Mouse (Mus musculus): ENCODE results near the gene Plekhm3. TPM values are rescaled to one million over a fixed set of nuclear protein-coding genes. Genes with fewer than 3 reads are reported as not detected.

The Plekhm3 gene
- total and polyA plus RNA-seq, 2 experiments from 2014 or later = 5.3 to 13.2 TPM

DNA sequence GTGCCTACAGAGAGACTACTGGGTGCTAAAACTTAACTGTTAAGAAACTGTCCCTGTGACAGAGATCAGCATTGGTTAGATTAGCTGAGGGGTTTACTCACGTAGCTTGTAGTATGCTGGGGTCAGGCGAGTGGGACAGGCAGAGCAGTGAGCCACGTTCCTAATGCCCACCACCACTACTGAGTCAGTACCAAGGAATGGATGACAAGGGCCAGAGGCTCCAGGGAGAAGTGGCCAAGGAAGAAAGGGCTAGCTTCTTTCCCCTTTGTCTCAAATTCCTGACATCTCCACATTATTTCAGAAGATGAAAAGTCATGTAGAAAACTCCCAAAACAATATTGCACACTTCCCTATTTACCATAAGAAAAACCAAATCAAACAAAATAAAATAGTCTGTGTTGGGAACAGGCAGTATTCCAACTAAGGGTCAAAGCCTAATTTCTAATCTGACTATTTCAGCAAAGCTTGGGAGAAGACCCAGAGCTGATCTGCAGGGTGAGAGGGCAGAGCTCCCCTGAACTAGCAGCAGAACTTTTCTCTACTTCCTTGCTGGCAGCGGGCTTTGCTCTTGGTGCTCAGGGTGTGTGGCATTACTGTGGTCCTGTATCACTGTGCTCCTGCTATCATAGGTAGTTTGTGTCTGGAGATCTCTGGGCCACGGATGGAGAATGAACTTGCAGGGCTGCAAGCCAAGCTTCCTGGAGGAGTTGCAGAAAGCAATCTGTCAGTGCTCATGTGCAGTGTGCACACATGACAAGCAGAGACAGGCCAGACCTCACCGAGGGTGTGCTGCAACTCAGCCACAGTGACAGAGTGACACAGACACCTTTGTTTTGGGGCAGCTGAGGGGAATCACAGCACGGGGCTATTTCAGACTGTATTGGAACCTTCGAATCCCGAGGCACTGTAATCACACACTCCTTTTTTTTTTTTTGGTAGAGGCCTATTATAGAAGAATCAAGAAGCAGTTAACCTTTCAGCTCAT is 165.5 kb downstream of the Plekhm3 start:
- Histone ChIP-seq H3K27me3 (ENCODE audit: insufficient read depth, low read length) (no peaks in the 10 kb centered on the region), H3K4me1 (ENCODE audit: insufficient read depth) (0 out of 2 replicates have a peak, but pooled peaks cover 17% of the 10 kb centered on the region), H3K36me3 (ENCODE audit: insufficient read depth) (peaks cover 9% of the 10 kb centered on the region; the same call in 1 of the 2 replicates), H3K9ac (no peak overlapping the region), H3K9me3 (ENCODE audit: low read length) (no peaks in the 10 kb centered on the region), H3K4me2 (ENCODE audit: low read depth) (no peak overlapping the region), H3K4me3 (ENCODE audit: low read depth, low read length) (no peak overlapping the region), H3K27ac (ENCODE audit: low read depth, low read length) (0 out of 2 replicates have a peak overlapping the region, but pooled peaks have one; percentile 54)
- DNase-seq (no peak), ATAC-seq (peak; percentile 47)
- 39% methylated on average over 9 of the region's 9 CpGs for WGBS
- TF ChIP-seq CTCF (IDR thresholded peaks at IDR 0.05; ENCODE audit: low read depth) = no peak

GRCm38 (mm10) chr1:64787701-64788515 is 168.7 kb downstream of the Plekhm3 start:
- Histone ChIP-seq H3K9me3 (ENCODE audit: low read length) (no peaks in the 10 kb centered on the region), H3K4me3 (ENCODE audit: low read depth, low read length) (no peak overlapping the region), H3K4me1 (ENCODE audit: insufficient read depth) (0 out of 2 replicates have a peak, but pooled peaks cover 17% of the 10 kb centered on the region), H3K9ac (no peak overlapping the region), H3K4me2 (ENCODE audit: low read depth) (no peak overlapping the region), H3K27ac (ENCODE audit: low read depth, low read length) (no peak overlapping the region), H3K27me3 (ENCODE audit: insufficient read depth, low read length) (no peaks in the 10 kb centered on the region), H3K36me3 (ENCODE audit: insufficient read depth) (no peaks in the 10 kb centered on the region)
- DNase-seq (no peak), ATAC-seq (no peak)
- whole genome bisulfite sequencing = 71% methylated on average over 6 of the region's 6 CpGs
- no peak for TF ChIP-seq CTCF (IDR thresholded peaks at IDR 0.05; ENCODE audit: low read depth)

- ATAC-seq (peak; percentile 64), DNase-seq (peak; percentile 10)
- no peak overlapping the region for H3K9ac ChIP-seq
- no peaks in the 10 kb centered on the region for H3K9me3 ChIP-seq (ENCODE audit: low read length)
- H3K4me3 ChIP-seq (ENCODE audit: low read depth, low read length) = no peak overlapping the region
- 6% methylated on average over 12 of the region's 12 CpGs for WGBS
- no peak for TF ChIP-seq CTCF (IDR thresholded peaks at IDR 0.05; ENCODE audit: low read depth)
- H3K4me1 ChIP-seq (ENCODE audit: insufficient read depth) = no peaks in the 10 kb centered on the region
- H3K27me3 ChIP-seq (ENCODE audit: insufficient read depth, low read length) = no peaks in the 10 kb centered on the region; the same call in 1 of the 2 replicates
- peak overlapping the region; percentile 3 for H3K4me2 ChIP-seq (ENCODE audit: low read depth)
- no peak overlapping the region for H3K27ac ChIP-seq (ENCODE audit: low read depth, low read length)
- no peaks in the 10 kb centered on the region for H3K36me3 ChIP-seq (ENCODE audit: insufficient read depth)
These were observed 176.8 kb downstream of the Plekhm3 start for GRCm38 (mm10) chr1:64779863-64780262.

DNA sequence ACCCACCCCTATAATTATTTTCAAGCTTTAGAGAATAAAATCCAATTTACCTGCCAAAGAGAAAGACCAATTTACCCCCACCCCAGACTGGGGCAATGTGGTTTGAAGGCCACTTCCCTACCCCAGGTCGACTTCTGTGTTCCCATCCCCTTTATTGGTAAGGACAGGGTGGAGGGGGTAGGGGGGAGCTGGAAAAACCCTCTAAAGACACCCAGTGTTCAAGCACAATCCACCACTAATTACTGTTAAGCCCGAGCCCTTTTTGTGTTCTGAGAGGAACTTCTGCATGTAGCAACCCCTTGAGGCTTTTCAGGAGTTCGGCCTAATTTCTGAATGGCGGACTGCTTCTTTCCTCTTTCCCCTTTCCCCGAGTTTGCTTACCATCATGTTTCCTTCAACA is 177.2 kb downstream of the Plekhm3 start:
- Histone ChIP-seq H3K36me3 (ENCODE audit: insufficient read depth) (no peaks in the 10 kb centered on the region), H3K9me3 (ENCODE audit: low read length) (no peaks in the 10 kb centered on the region), H3K27ac (ENCODE audit: low read depth, low read length) (no peak overlapping the region), H3K9ac (no peak overlapping the region), H3K4me2 (ENCODE audit: low read depth) (peak overlapping the region; percentile 3), H3K4me3 (ENCODE audit: low read depth, low read length) (no peak overlapping the region), H3K27me3 (ENCODE audit: insufficient read depth, low read length) (no peaks in the 10 kb centered on the region; the same call in 1 of the 2 replicates), H3K4me1 (ENCODE audit: insufficient read depth) (no peaks in the 10 kb centered on the region)
- ATAC-seq = peak; percentile 43; the same call in 1 of the 2 replicates
- no peak for TF ChIP-seq CTCF (IDR thresholded peaks at IDR 0.05; ENCODE audit: low read depth)
- WGBS = 7% methylated on average over 5 of the region's 5 CpGs
- peak; percentile 6 for DNase-seq

DNA sequence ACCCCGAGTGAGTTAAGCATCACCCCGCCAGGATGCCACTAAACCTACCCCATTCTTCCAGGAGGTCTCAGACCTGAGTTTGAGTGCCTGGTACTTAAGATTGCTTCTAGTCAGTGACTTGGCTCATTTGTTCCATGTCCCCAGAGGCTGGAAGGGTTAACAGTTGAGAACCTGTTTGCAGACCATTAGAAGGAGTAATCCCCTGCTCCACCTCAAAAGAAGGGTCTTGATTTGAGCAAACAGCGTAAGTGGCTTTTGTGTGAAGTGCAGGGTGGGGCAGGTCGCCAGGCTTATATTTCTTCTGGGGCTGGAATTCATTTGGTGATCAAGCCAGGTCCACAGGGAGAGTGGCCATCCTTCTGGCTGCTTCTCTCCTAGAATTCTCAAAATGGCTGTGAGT is 183.3 kb downstream of the Plekhm3 start:
- DNase-seq (no peak), ATAC-seq (no peak)
- Histone ChIP-seq H3K4me3 (ENCODE audit: low read depth, low read length) (no peak overlapping the region), H3K9me3 (ENCODE audit: low read length) (no peaks in the 10 kb centered on the region), H3K27ac (ENCODE audit: low read depth, low read length) (no peak overlapping the region), H3K9ac (no peak overlapping the region), H3K27me3 (ENCODE audit: insufficient read depth, low read length) (no peaks in the 10 kb centered on the region; the same call in 1 of the 2 replicates), H3K4me1 (ENCODE audit: insufficient read depth) (no peaks in the 10 kb centered on the region), H3K36me3 (ENCODE audit: insufficient read depth) (no peaks in the 10 kb centered on the region), H3K4me2 (ENCODE audit: low read depth) (no peak overlapping the region)
- WGBS = 72% methylated on average over 4 of the region's 4 CpGs
- no peak for TF ChIP-seq CTCF (IDR thresholded peaks at IDR 0.05; ENCODE audit: low read depth)

DNA sequence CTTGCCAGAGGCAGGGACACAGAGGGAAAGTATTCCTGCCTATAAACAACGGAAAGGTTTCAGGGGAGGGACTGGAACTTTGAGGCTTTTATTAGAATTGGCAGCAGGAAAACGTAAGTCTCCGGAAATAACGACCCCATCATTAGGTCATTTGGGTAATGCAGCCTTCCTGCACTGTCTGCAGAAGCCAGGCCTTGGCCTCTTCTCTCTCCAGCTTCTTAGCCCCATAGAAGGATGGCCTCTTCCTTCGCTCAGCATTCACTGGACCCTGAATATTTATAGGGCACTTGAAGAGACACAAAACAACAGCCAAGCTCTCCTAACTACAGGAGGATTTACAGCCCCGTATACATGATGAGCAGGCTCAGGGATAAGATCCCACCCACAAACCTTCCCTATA is 186.5 kb downstream of the Plekhm3 start:
- no peak for DNase-seq
- WGBS = 36% methylated on average over 6 of the region's 6 CpGs
- Histone ChIP-seq H3K36me3 (ENCODE audit: insufficient read depth) (no peaks in the 10 kb centered on the region), H3K4me2 (ENCODE audit: low read depth) (no peak overlapping the region), H3K27ac (ENCODE audit: low read depth, low read length) (no peak overlapping the region), H3K4me3 (ENCODE audit: low read depth, low read length) (no peak overlapping the region), H3K27me3 (ENCODE audit: insufficient read depth, low read length) (no peaks in the 10 kb centered on the region), H3K9ac (no peak overlapping the region), H3K4me1 (ENCODE audit: insufficient read depth) (no peaks in the 10 kb centered on the region), H3K9me3 (ENCODE audit: low read length) (no peaks in the 10 kb centered on the region)
- no peak for TF ChIP-seq CTCF (IDR thresholded peaks at IDR 0.05; ENCODE audit: low read depth)
- no peak for ATAC-seq
